Mouse (Mus musculus) heart, adult 9 months (tissue): Measurements from ENCODE around the gene Btg1.
A peak's percentile ranks its signal among the peaks of the same experiment; 100 is the strongest.

Experiments
- DNase-seq, 2 experiments: peaks; one replicate each; pipeline ENCODE4 v3.0.0; 2022; ENCODE audit warnings: low spot score in 2 of 2

Gene Btg1

GRCm38 (mm10) chr10:96609356-96610345 lies 7.2 kb upstream of the Btg1 start:
- no peak for DNase-seq

- DNase-seq: no peak
Observed at GRCm38 (mm10) chr10:96616001-96616708, 651 bp upstream of the Btg1 start.

GRCm38 (mm10) chr10:96617221-96617950 lies 580 bp downstream of the Btg1 start:
- peak; percentile 21 to 52 for DNase-seq

GRCm38 (mm10) chr10:96617951-96618575 lies 1.3 kb downstream of the Btg1 start:
- peak; percentile 83 to 85 for DNase-seq

- no peak for DNase-seq
Observed at GRCm38 (mm10) chr10:96619951-96620889, 3.4 kb downstream of the Btg1 start.

- no peak for DNase-seq
Observed at GRCm38 (mm10) chr10:96620890-96621271, 4.1 kb downstream of the Btg1 start.

- no peak for DNase-seq
Observed at GRCm38 (mm10) chr10:96621361-96621945, 4.6 kb downstream of the Btg1 start.

- no peak for DNase-seq
Observed at GRCm38 (mm10) chr10:96621980-96622645, 5.3 kb downstream of the Btg1 start.

GRCm38 (mm10) chr10:96622761-96623632 lies 6.2 kb downstream of the Btg1 start:
- no peak for DNase-seq

GRCm38 (mm10) chr10:96623633-96624195 lies 6.9 kb downstream of the Btg1 start:
- DNase-seq: no peak

- no peak for DNase-seq
Observed at GRCm38 (mm10) chr10:96624406-96624805, 7.6 kb downstream of the Btg1 start.

- DNase-seq: no peak
Observed at GRCm38 (mm10) chr10:96625061-96625460, 8.3 kb downstream of the Btg1 start.

GRCm38 (mm10) chr10:96625682-96626081 lies 8.9 kb downstream of the Btg1 start:
- no peak for DNase-seq

GRCm38 (mm10) chr10:96626120-96626750 lies 9.4 kb downstream of the Btg1 start:
- DNase-seq: no peak

- DNase-seq: no peak
Observed at GRCm38 (mm10) chr10:96627332-96627731, 10.5 kb downstream of the Btg1 start.

- DNase-seq: no peak
Observed at GRCm38 (mm10) chr10:96628100-96628912, 11.5 kb downstream of the Btg1 start.

- no peak for DNase-seq
Observed at GRCm38 (mm10) chr10:96628913-96629199, 12.1 kb downstream of the Btg1 start.
